Mouse (Mus musculus) spleen, adult 2 months (tissue): ENCODE results near the gene Olfr709-ps1. TPM values are rescaled to one million over a fixed set of nuclear protein-coding genes. Genes with fewer than 3 reads are reported as not detected.

Experiments
- DNase-seq, 2 experiments: peaks; one replicate each; pipeline versions ENCODE4 v3.0.0 to v3.0.0-alpha.2; 2012 to 2021; ENCODE audit warnings: low spot score in 2 of 2, low read depth in 1 of 2
- H3K27ac ChIP-seq: fragments of 200-500 bp; 2 replicates; pipeline ENCODE4 v1.5.1; 2012; ENCODE audit warnings: low read length, inconsistent platforms; ENCODE audit not compliant: insufficient read depth
- H3K27me3 ChIP-seq: fragments of 200-500 bp; 2 replicates; pipeline ENCODE4 v1.6.1; 2012; ENCODE audit warnings: mild to moderate bottlenecking, moderate library complexity, low read length, inconsistent platforms; ENCODE audit not compliant: control insufficient read depth, insufficient read depth
- H3K36me3 ChIP-seq: fragments of 200-500 bp; 2 replicates; pipeline ENCODE4 v1.6.1; 2012; ENCODE audit warnings: mild to moderate bottlenecking, low read length, inconsistent platforms; ENCODE audit not compliant: control insufficient read depth, insufficient read depth
- H3K4me1 ChIP-seq: fragments of 200-500 bp; 2 replicates; pipeline ENCODE4 v1.6.1; 2011; ENCODE audit warnings: inconsistent platforms; ENCODE audit not compliant: control insufficient read depth, insufficient read depth, insufficient read length
- H3K4me3 ChIP-seq: fragments of 200-500 bp; 2 replicates; pipeline ENCODE4 v1.5.1; 2011; ENCODE audit warnings: mild to moderate bottlenecking, inconsistent platforms; ENCODE audit not compliant: insufficient read depth, insufficient read length; ENCODE audit errors: extremely low read depth
- CTCF ChIP-seq: fragments of 200-500 bp; IDR thresholded peaks from 2 replicates; pipeline ENCODE4 v1.5.1; 2011; ENCODE audit warnings: mild to moderate bottlenecking, inconsistent platforms; ENCODE audit not compliant: insufficient read depth, insufficient read length, insufficient replicate concordance; ENCODE audit errors: extremely low read depth
- POLR2A ChIP-seq: fragments of 200-500 bp; IDR thresholded peaks from 2 replicates; pipeline ENCODE4 v1.6.1; 2011; ENCODE audit warnings: low read depth, low read length, inconsistent platforms
- WGBS: fragments of 180-500 bp; shearing (Covaris S2); methylation state at CpG from one replicate; pipeline ENCODE4 v1.1.7; 2018; 5-methylcytosine and 5-hydroxymethylcytosine counted together
- polyA plus RNA-seq: library from polyadenylated mRNA; depleted of rRNA; stranded (reverse); fragments of >200 nt; gene quantifications from 2 replicates; pipeline ENCODE4 v1.2.3, GENCODE M21; 2012; rRNA removed

Olfr709-ps1 gene
- polyA plus RNA-seq, 1 experiment, result not detected

DNA sequence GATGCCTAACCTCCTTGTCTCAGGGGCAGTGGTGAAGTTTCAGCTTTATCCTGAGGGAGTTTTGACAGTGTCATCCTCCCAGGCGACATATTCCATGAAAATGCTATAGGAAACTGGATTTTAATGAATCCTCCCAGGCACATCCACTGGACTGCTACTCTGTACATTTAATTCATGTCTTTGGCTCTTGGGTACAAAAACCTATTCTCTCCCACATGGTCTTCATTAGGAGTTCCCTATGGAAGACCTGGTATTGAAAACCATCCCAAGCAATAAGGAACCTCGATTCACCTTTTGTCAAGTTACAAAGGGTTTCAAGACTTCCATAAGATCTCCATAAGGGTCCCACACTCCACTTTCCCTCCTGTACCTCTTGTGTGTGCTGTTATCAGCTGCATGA lies 44.0 kb downstream of the Olfr709-ps1 start, which contains the start of gene Olfr706:
Gene Olfr706, minus strand, starts transcription at position 101 of the 400 bp plus-strand sequence.
- 83% methylated on average over 2 of the region's 2 CpGs for WGBS
- TF ChIP-seq CTCF (no peak), POLR2A (no peak)
- no peaks in the 10 kb centered on the region for H3K36me3 ChIP-seq

DNA sequence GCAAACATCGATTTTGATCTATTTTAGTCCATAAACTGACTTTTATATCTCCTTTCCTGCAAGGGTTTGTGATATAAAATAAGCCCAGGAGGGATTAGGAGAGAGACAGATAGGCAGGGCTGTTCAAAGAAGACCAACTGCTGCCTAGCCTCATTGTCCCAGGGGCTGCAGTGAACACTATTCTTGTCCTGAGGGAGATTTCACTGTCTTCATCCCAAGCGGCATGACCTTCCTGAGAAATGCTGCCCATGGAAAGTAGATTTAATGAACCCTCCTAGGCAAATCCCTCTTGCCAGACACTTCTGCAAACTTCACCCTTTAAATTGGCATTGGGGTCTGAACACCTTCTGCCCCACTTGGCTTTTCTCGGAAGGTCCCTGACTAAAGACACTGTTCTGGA lies 55.2 kb downstream of the Olfr709-ps1 start, which contains the start of gene Olfr705:
Gene Olfr705, minus strand, starts transcription at position 101 of the 400 bp plus-strand sequence.
- Histone ChIP-seq H3K36me3 (no peaks in the 10 kb centered on the region), H3K4me1 (no peaks in the 10 kb centered on the region), H3K27ac (no peak within 1 kb of the TSS), H3K4me3 (no peak within 1 kb of the TSS), H3K27me3 (no peaks in the 10 kb centered on the region)
- DNase-seq, result no peak
- TF ChIP-seq POLR2A (no peak), CTCF (no peak)
- 89% methylated on average over 3 of the region's 3 CpGs for WGBS

More for the DNA sequence above, 44.0 kb downstream of the Olfr709-ps1 start, which contains the start of gene Olfr706:
- H3K4me3 ChIP-seq, result no peak within 1 kb of the TSS
- no peaks in the 10 kb centered on the region for H3K4me1 ChIP-seq
- H3K27ac ChIP-seq, result no peak within 1 kb of the TSS
- H3K27me3 ChIP-seq, result no peaks in the 10 kb centered on the region
- no peak for DNase-seq

Other genes with a start within 250 kb of the Olfr709-ps1 start
- not detected in 2 replicates for gene Olfr694, start 240.4 kb downstream of the Olfr709-ps1 start, polyA plus RNA-seq
- gene Olfr695, start 215.8 kb downstream of the Olfr709-ps1 start, polyA plus RNA-seq, result not detected in 2 replicates
- gene Olfr697, start 189.8 kb downstream of the Olfr709-ps1 start, polyA plus RNA-seq, result not detected in 2 replicates
- not detected in 2 replicates for gene Olfr698, start 176.8 kb downstream of the Olfr709-ps1 start, polyA plus RNA-seq
- not detected in 2 replicates for gene Olfr699, start 139.0 kb downstream of the Olfr709-ps1 start, polyA plus RNA-seq
- gene Olfr700, start 123.4 kb downstream of the Olfr709-ps1 start, polyA plus RNA-seq, result not detected in 2 replicates
- not detected in 2 replicates for gene Olfr701, start 118.1 kb downstream of the Olfr709-ps1 start, polyA plus RNA-seq
- gene Olfr702, start 98.3 kb downstream of the Olfr709-ps1 start, polyA plus RNA-seq, result not detected in 2 replicates
- gene Olfr703, start 88.9 kb downstream of the Olfr709-ps1 start, polyA plus RNA-seq, result not detected in 2 replicates
- gene Olfr704, start 69.0 kb downstream of the Olfr709-ps1 start, polyA plus RNA-seq, result not detected in 2 replicates
- gene Olfr705, start 55.3 kb downstream of the Olfr709-ps1 start, polyA plus RNA-seq, result not detected in 2 replicates
- gene Olfr706, start 44.1 kb downstream of the Olfr709-ps1 start, polyA plus RNA-seq, result not detected in 2 replicates
- gene Olfr707, start 31.0 kb downstream of the Olfr709-ps1 start, polyA plus RNA-seq, result not detected in 2 replicates
- gene Olfr1532-ps1, start 24.2 kb downstream of the Olfr709-ps1 start, polyA plus RNA-seq, result not detected in 2 replicates
- not detected in 2 replicates for gene Olfr710, start 16.1 kb upstream of the Olfr709-ps1 start, polyA plus RNA-seq
- gene Olfr6, start 31.7 kb upstream of the Olfr709-ps1 start, polyA plus RNA-seq, result not detected in 2 replicates
- gene Olfr711, start 43.2 kb upstream of the Olfr709-ps1 start, polyA plus RNA-seq, result not detected in 2 replicates
- gene Olfr2, start 73.9 kb upstream of the Olfr709-ps1 start, polyA plus RNA-seq, result not detected in 2 replicates
- gene Olfr713, start 99.0 kb upstream of the Olfr709-ps1 start, polyA plus RNA-seq, result not detected in 2 replicates
- gene Olfr714, start 138.8 kb upstream of the Olfr709-ps1 start, polyA plus RNA-seq, result not detected in 2 replicates
- gene Olfr17, start 161.0 kb upstream of the Olfr709-ps1 start, polyA plus RNA-seq, result not detected in 2 replicates
- gene Olfr715b, start 178.2 kb upstream of the Olfr709-ps1 start, polyA plus RNA-seq, result not detected in 2 replicates
- not detected in 2 replicates for gene Olfr715, start 198.9 kb upstream of the Olfr709-ps1 start, polyA plus RNA-seq
- not detected in 2 replicates for gene Olfr716, start 206.1 kb upstream of the Olfr709-ps1 start, polyA plus RNA-seq
- not detected in 2 replicates for gene Nlrp14, start 234.8 kb upstream of the Olfr709-ps1 start, polyA plus RNA-seq